Mouse (Mus musculus) brain, embryonic 14.5 days (tissue): ENCODE results near the gene Efcab8.

Experiments
- CTCF ChIP-seq: fragments of 200-500 bp; IDR thresholded peaks from 2 replicates; pipeline ENCODE4 v1.5.1; 2012; ENCODE audit warnings: inconsistent platforms, mild to moderate bottlenecking, moderate library complexity, borderline replicate concordance; ENCODE audit not compliant: insufficient read depth, insufficient read length; ENCODE audit errors: extremely low read depth
- POLR2A ChIP-seq: fragments of 200-500 bp; IDR thresholded peaks from 2 replicates; pipeline ENCODE4 v1.6.1; 2012; ENCODE audit warnings: mild to moderate bottlenecking, inconsistent platforms, borderline replicate concordance; ENCODE audit not compliant: poor library complexity, insufficient read depth, insufficient read length, severe bottlenecking; ENCODE audit errors: extremely low read depth

- no peak for TF ChIP-seq CTCF
- no peak for TF ChIP-seq POLR2A
These were observed 63.1 kb downstream of the Efcab8 start for GRCm38 (mm10) chr2:153842854-153843253.
